ENCODE assay signal across 8 mouse cellular contexts in genomic region chr13:46161261-46162024, GRCm38 (mm10).
DNase-seq lines count a peak whose midpoint lies in the region; ATAC-seq lines count a peak whose summit lies in the region.

No protein-coding gene starts in this region.

- H3K4me1 ChIP-seq in embryonic facial prominence, embryonic 13.5 days: peaks cover 20% of the 10 kb centered on the region
- no peaks in the 10 kb centered on the region for H3K4me1 ChIP-seq in hindbrain, embryonic 11.5 days (replicated peaks; ENCODE audit: control insufficient read depth, insufficient read depth, low read length)
- peaks cover 10% of the 10 kb centered on the region; the same call in 1 of the 2 replicates for H3K4me1 ChIP-seq in midbrain, embryonic 14.5 days (ENCODE audit: control insufficient read depth, insufficient read depth, low read length)

- no peaks in the 10 kb centered on the region for H3K27me3 ChIP-seq in embryonic facial prominence, embryonic 13.5 days
- H3K27me3 ChIP-seq in hindbrain, embryonic 11.5 days (ENCODE audit: control insufficient read depth, insufficient read depth, low read length): no peaks in the 10 kb centered on the region
- no peaks in the 10 kb centered on the region for H3K27me3 ChIP-seq in midbrain, embryonic 14.5 days (ENCODE audit: control insufficient read depth, insufficient read depth, low read length)

- peak overlapping the region; percentile 68 for H3K4me2 ChIP-seq in embryonic facial prominence, embryonic 13.5 days
- peak overlapping the region; percentile 24; the same call in 1 of the 2 replicates for H3K4me2 ChIP-seq in hindbrain, embryonic 11.5 days (replicated peaks; ENCODE audit: low read depth, low read length)
- H3K4me2 ChIP-seq in midbrain, embryonic 14.5 days (ENCODE audit: low read length): peak overlapping the region; percentile 51

- H3K9me3 ChIP-seq in embryonic facial prominence, embryonic 13.5 days: 0 out of 2 replicates have a peak, but pooled peaks cover 4% of the 10 kb centered on the region
- no peaks in the 10 kb centered on the region for H3K9me3 ChIP-seq in hindbrain, embryonic 11.5 days (ENCODE audit: control insufficient read depth, low read length)
- peaks cover 4% of the 10 kb centered on the region; the same call in 1 of the 2 replicates for H3K9me3 ChIP-seq in midbrain, embryonic 14.5 days (ENCODE audit: control insufficient read depth, low read length)

- H3K4me3 ChIP-seq in embryonic facial prominence, embryonic 13.5 days: peak overlapping the region; percentile 38
- H3K4me3 ChIP-seq in hindbrain, embryonic 11.5 days (ENCODE audit: low read depth, low read length): no peak overlapping the region
- H3K4me3 ChIP-seq in midbrain, embryonic 14.5 days (replicated peaks; ENCODE audit: low read depth, low read length): peak overlapping the region; percentile 19; the same call in 1 of the 2 replicates

- peak overlapping the region; percentile 53; the same call in 1 of the 2 replicates for H3K9ac ChIP-seq in embryonic facial prominence, embryonic 13.5 days
- no peak overlapping the region for H3K9ac ChIP-seq in hindbrain, embryonic 11.5 days (ENCODE audit: low read depth, low read length)
- H3K9ac ChIP-seq in midbrain, embryonic 14.5 days (replicated peaks; ENCODE audit: low read length): peak overlapping the region; percentile 39; the same call in 1 of the 2 replicates

- 13% methylated on average over 13 of the region's 13 CpGs for WGBS in embryonic facial prominence, embryonic 13.5 days
- WGBS in hindbrain, embryonic 11.5 days: 45% methylated on average over 13 of the region's 13 CpGs
- 25% methylated on average over 13 of the region's 13 CpGs for WGBS in midbrain, embryonic 14.5 days

- peak overlapping the region; percentile 19; the same call in 1 of the 2 replicates for H3K27ac ChIP-seq in embryonic facial prominence, embryonic 13.5 days
- H3K27ac ChIP-seq in hindbrain, embryonic 11.5 days (ENCODE audit: low read depth, low read length): no peak overlapping the region
- peak overlapping the region; percentile 67 for H3K27ac ChIP-seq in midbrain, embryonic 14.5 days (replicated peaks; ENCODE audit: low read depth, low read length)

- DNase-seq in frontal cortex, postnatal 14 days (ENCODE audit: low spot score in 2 of 2): no peak
- peak; percentile 32 for DNase-seq in 416B (ENCODE audit: low read depth)
- DNase-seq in hindbrain, embryonic 11.5 days (ENCODE audit: low spot score): no peak
- peak; percentile 44 for DNase-seq in midbrain, embryonic 14.5 days
- DNase-seq in left cerebral cortex, adult 8-10 months (ENCODE audit: low spot score in 2 of 2): no peak
- no peak for DNase-seq in spleen, adult 18-20 months

- ATAC-seq in frontal cortex, adult (ENCODE audit: low TSS enrichment): peak; percentile 78
- peak; percentile 69 for ATAC-seq in embryonic facial prominence, embryonic 13.5 days (ENCODE audit: insufficient number of reproducible peaks, insufficient read depth, low FRiP score, low TSS enrichment, low read depth)
- ATAC-seq in hindbrain, embryonic 11.5 days (ENCODE audit: low FRiP score): 0 out of 2 replicates have a peak, but pooled peaks have one; percentile 33
- peak; percentile 31; the same call in 1 of the 2 replicates for ATAC-seq in midbrain, embryonic 14.5 days (ENCODE audit: low FRiP score, low TSS enrichment)

- no peaks in the 10 kb centered on the region for H3K36me3 ChIP-seq in embryonic facial prominence, embryonic 13.5 days
- H3K36me3 ChIP-seq in hindbrain, embryonic 11.5 days (ENCODE audit: control insufficient read depth, insufficient read depth, low read length): no peaks in the 10 kb centered on the region
- no peaks in the 10 kb centered on the region for H3K36me3 ChIP-seq in midbrain, embryonic 14.5 days (ENCODE audit: control insufficient read depth, insufficient read depth, low read length)

Comparison
In these comparisons a context has a peak if more than half of its experiments do, and no peak if none do; other contexts are left out.
1. DNase-seq: peak in 416B (single experiment) and midbrain, embryonic 14.5 days (single experiment); none in frontal cortex, postnatal 14 days (0 of 2), hindbrain, embryonic 11.5 days (single experiment), left cerebral cortex, adult 8-10 months (0 of 2) and spleen, adult 18-20 months (0 of 2).
2. Peak in every context shown above with its lines, with median percentiles within 50 percentile points of each other: ATAC-seq and H3K4me2 ChIP-seq.